Mouse (Mus musculus): ENCODE measurements at regions not wholly inside any gene's neighbourhood (a gene's known extent, or its start where the extent isn't known, plus 50 kb on each side); places are given as distances from the start of the nearest gene placed in this dataset.

DNA sequence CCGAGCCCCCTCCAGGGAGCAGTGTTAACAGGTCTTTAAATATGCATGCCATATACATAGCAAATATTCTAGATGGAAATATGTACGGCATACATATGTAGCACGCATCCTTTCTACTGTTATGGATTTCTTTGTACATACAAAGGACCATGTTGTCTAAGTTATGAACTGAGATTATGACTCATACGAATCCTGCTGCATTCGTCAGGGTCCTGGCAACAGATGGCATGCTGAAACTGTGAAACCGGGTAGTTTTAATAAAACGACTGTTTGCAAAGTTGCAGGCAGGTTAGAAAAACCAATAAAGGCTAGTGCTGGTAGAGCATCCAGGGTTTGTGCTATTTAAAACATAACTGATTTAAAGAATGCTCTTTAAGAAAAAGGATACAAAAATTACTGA, 88.8 kb upstream of the Tlk1 start:
- ATAC-seq (no peak), DNase-seq (no peak)
- Histone ChIP-seq H3K9ac (replicated peaks) (no peak overlapping the region), H3K36me3 (replicated peaks; ENCODE audit: insufficient read depth, low read length) (no peaks in the 10 kb centered on the region), H3K9me3 (ENCODE audit: low read length) (no peaks in the 10 kb centered on the region), H3K4me2 (ENCODE audit: low read depth, low read length) (no peak overlapping the region), H3K27me3 (ENCODE audit: insufficient read depth, low read length) (no peaks in the 10 kb centered on the region), H3K27ac (ENCODE audit: low read depth) (no peak overlapping the region), H3K4me1 (ENCODE audit: insufficient read depth) (no peaks in the 10 kb centered on the region; the same call in 1 of the 2 replicates), H3K4me3 (ENCODE audit: low read depth, low read length) (no peak overlapping the region)
- TF ChIP-seq CTCF (IDR thresholded peaks at IDR 0.05; ENCODE audit: low read depth), result no peak
- TF ChIP-seq EP300 (IDR thresholded peaks at IDR 0.05; ENCODE audit: low read depth), result no peak
- WGBS (ENCODE audit: insufficient replicate concordance), result 83% methylated on average over 7 of the region's 7 CpGs

DNA sequence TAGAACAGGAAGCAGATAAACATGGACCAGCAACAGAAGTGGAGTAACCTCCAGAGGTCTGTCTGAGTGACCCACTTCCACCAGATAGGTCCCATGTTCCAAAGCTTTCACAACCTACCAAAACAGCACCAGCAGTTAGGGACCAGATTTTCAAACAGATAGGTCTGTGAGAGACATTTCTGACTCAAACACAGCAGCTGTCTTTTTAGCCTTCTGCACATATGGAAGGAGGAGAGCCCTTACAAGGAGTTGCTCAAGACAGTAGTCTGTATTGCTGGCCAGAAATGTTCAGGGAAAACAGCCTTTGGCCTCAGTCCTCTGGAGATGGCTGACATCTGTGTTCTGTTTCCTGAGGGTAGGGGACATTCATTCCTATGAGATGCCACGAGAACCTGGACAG, 83.9 kb upstream of the Tlk1 start:
- 54% methylated on average over 1 of the region's 1 CpGs for WGBS (ENCODE audit: insufficient replicate concordance)
- no peak for ATAC-seq
- no peak overlapping the region for H3K4me2 ChIP-seq (ENCODE audit: low read depth, low read length)

DNA sequence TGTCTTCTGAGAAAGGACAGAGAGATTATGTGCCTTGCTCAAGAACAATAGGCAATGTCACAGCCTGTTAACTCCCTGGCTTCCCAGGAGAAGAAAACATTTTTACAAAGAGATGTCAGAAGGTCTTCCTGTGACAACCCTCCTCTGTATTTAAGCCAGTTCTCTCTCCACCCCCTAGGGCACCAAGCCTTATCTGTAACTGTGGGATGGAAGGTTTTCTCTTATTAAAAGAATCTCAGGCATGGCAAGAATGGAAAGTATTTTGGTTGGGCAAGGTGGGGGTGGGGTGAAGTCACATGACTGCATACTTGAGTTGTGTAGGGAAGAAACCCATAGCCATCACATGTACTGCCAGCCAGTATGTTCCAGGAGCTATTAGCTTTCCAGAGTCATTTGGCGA, 83.1 kb upstream of the Tlk1 start:
- no peak for DNase-seq
- ATAC-seq, result no peak
- no peak for TF ChIP-seq EP300 (IDR thresholded peaks at IDR 0.05; ENCODE audit: low read depth)
- TF ChIP-seq CTCF (IDR thresholded peaks at IDR 0.05; ENCODE audit: low read depth), result no peak
- no peak overlapping the region for H3K4me3 ChIP-seq (ENCODE audit: low read depth, low read length)
- H3K9ac ChIP-seq (replicated peaks), result no peak overlapping the region
- H3K4me2 ChIP-seq (ENCODE audit: low read depth, low read length), result no peak overlapping the region
- H3K9me3 ChIP-seq (ENCODE audit: low read length), result 0 out of 2 replicates have a peak, but pooled peaks cover 2% of the 10 kb centered on the region
- no peaks in the 10 kb centered on the region; the same call in 1 of the 2 replicates for H3K4me1 ChIP-seq (ENCODE audit: insufficient read depth)
- H3K36me3 ChIP-seq (replicated peaks; ENCODE audit: insufficient read depth, low read length), result no peaks in the 10 kb centered on the region
- no peak overlapping the region for H3K27ac ChIP-seq (ENCODE audit: low read depth)
- H3K27me3 ChIP-seq (ENCODE audit: insufficient read depth, low read length), result no peaks in the 10 kb centered on the region
- 76% methylated on average over 1 of the region's 1 CpGs for WGBS (ENCODE audit: insufficient replicate concordance)

More for the DNA sequence above, 83.9 kb upstream of the Tlk1 start:
- H3K36me3 ChIP-seq (replicated peaks; ENCODE audit: insufficient read depth, low read length), result no peaks in the 10 kb centered on the region
- no peak overlapping the region for H3K9ac ChIP-seq (replicated peaks)
- no peaks in the 10 kb centered on the region; the same call in 1 of the 2 replicates for H3K4me1 ChIP-seq (ENCODE audit: insufficient read depth)
- H3K27ac ChIP-seq (ENCODE audit: low read depth), result no peak overlapping the region
- DNase-seq, result no peak
- no peak for TF ChIP-seq EP300 (IDR thresholded peaks at IDR 0.05; ENCODE audit: low read depth)
- no peak for TF ChIP-seq CTCF (IDR thresholded peaks at IDR 0.05; ENCODE audit: low read depth)
- no peaks in the 10 kb centered on the region for H3K27me3 ChIP-seq (ENCODE audit: insufficient read depth, low read length)
- H3K9me3 ChIP-seq (ENCODE audit: low read length), result 0 out of 2 replicates have a peak, but pooled peaks cover 2% of the 10 kb centered on the region
- H3K4me3 ChIP-seq (ENCODE audit: low read depth, low read length), result no peak overlapping the region

DNA sequence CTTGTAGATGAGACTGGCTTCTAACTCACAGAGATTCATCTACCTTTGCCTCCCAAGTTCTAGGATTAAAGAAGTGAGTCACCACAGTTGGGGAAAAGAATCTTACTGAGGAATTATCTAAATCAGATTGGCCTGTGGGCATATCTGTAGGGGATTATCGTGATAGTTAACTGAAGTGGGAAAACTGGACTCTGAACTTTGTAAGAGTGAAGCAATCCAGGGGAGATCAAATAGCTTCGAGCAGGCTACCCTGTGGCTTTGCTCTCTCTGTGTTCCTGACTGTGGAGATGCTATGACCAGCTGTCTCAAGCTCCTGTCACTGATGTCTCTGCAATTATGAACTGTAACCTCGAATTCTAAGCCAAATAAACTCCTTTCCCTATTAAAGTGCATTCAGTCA, 80.7 kb upstream of the Tlk1 start:
- H3K4me2 ChIP-seq (ENCODE audit: low read depth, low read length), result no peak overlapping the region
- H3K9ac ChIP-seq (replicated peaks), result no peak overlapping the region
- 0 out of 2 replicates have a peak, but pooled peaks cover 2% of the 10 kb centered on the region for H3K9me3 ChIP-seq (ENCODE audit: low read length)
- no peaks in the 10 kb centered on the region; the same call in 1 of the 2 replicates for H3K4me1 ChIP-seq (ENCODE audit: insufficient read depth)
- DNase-seq, result no peak
- TF ChIP-seq CTCF (IDR thresholded peaks at IDR 0.05; ENCODE audit: low read depth) (no peak), EP300 (IDR thresholded peaks at IDR 0.05; ENCODE audit: low read depth) (no peak)
- no peak overlapping the region for H3K4me3 ChIP-seq (ENCODE audit: low read depth, low read length)
- H3K27me3 ChIP-seq (ENCODE audit: insufficient read depth, low read length), result no peaks in the 10 kb centered on the region
- 47% methylated on average over 3 of the region's 3 CpGs for WGBS (ENCODE audit: insufficient replicate concordance)
- no peak for ATAC-seq
- no peak overlapping the region for H3K27ac ChIP-seq (ENCODE audit: low read depth)
- no peaks in the 10 kb centered on the region for H3K36me3 ChIP-seq (replicated peaks; ENCODE audit: insufficient read depth, low read length)

DNA sequence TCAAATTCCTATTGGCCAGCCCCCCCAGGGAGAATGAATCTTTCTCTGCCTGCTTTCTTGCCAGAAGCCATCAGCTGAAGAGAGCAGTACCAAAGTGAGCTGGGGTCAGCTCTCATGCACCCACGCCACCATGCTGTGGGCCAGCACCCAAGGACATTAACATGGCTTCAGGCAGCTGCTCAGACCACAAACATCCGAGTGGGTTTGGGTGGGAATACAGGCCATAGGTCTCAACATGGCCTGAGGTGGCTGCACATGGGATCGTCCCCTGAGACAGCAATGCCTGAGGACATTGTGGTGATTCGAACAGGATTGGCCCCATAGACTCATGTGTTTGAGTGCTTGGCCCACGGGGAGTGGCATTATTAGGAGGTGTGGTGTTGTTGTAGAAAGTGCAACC, 78.9 kb upstream of the Tlk1 start:
- Histone ChIP-seq H3K9me3 (ENCODE audit: low read length) (0 out of 2 replicates have a peak, but pooled peaks cover 2% of the 10 kb centered on the region), H3K27me3 (ENCODE audit: insufficient read depth, low read length) (no peaks in the 10 kb centered on the region), H3K27ac (ENCODE audit: low read depth) (no peak overlapping the region), H3K36me3 (replicated peaks; ENCODE audit: insufficient read depth, low read length) (no peaks in the 10 kb centered on the region), H3K4me3 (ENCODE audit: low read depth, low read length) (no peak overlapping the region), H3K4me2 (ENCODE audit: low read depth, low read length) (no peak overlapping the region), H3K4me1 (ENCODE audit: insufficient read depth) (no peaks in the 10 kb centered on the region; the same call in 1 of the 2 replicates), H3K9ac (replicated peaks) (no peak overlapping the region)
- TF ChIP-seq EP300 (IDR thresholded peaks at IDR 0.05; ENCODE audit: low read depth), result no peak
- no peak for TF ChIP-seq CTCF (IDR thresholded peaks at IDR 0.05; ENCODE audit: low read depth)
- ATAC-seq (no peak), DNase-seq (no peak)
- 78% methylated on average over 5 of the region's 5 CpGs for WGBS (ENCODE audit: insufficient replicate concordance)

DNA sequence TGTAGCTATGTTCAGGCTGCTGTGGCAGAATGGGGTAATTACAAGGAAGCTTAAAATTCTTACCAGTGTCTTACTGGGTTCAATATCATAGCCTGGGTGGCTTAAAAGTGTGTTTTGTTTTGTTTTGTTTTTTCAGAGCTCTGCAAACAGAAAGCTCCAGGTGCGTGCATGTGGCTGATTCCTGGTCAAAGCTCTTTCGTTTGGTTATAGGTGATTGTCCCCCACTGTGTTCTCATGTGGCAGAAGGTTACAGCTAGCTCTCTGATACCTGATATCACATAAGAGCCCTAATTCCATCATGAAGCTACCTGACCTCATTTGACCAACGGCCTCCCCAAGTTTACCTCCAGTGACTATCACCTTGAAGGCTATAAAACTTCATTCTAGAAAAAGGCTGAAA, 76.7 kb upstream of the Tlk1 start:
- Histone ChIP-seq H3K9ac (replicated peaks) (no peak overlapping the region), H3K4me2 (ENCODE audit: low read depth, low read length) (no peak overlapping the region), H3K4me1 (ENCODE audit: insufficient read depth) (no peaks in the 10 kb centered on the region; the same call in 1 of the 2 replicates), H3K27me3 (ENCODE audit: insufficient read depth, low read length) (no peaks in the 10 kb centered on the region), H3K36me3 (replicated peaks; ENCODE audit: insufficient read depth, low read length) (no peaks in the 10 kb centered on the region), H3K27ac (ENCODE audit: low read depth) (no peak overlapping the region), H3K9me3 (ENCODE audit: low read length) (0 out of 2 replicates have a peak, but pooled peaks cover 2% of the 10 kb centered on the region), H3K4me3 (ENCODE audit: low read depth, low read length) (no peak overlapping the region)
- DNase-seq (no peak), ATAC-seq (no peak)
- 80% methylated on average over 3 of the region's 3 CpGs for WGBS (ENCODE audit: insufficient replicate concordance)
- TF ChIP-seq EP300 (IDR thresholded peaks at IDR 0.05; ENCODE audit: low read depth) (no peak), CTCF (IDR thresholded peaks at IDR 0.05; ENCODE audit: low read depth) (no peak)
